In genomic region chr7:112714783-112715182, GRCm38 (mm10) we compare ENCODE assay signal across 18 mouse cellular contexts. TPM values are rescaled to one million over a fixed set of nuclear protein-coding genes. Genes with fewer than 3 reads are reported as not detected.
DNase-seq lines count a peak whose midpoint lies in the region; ATAC-seq lines count a peak whose summit lies in the region.
"Had no signal": no experiment of that assay in that cellular context is flagged by ENCODE, and none has a peak within 500 bp of the region (broad histone marks: within the 10 kb centered on the region; RNA-seq: fewer than 3 reads in every experiment).

No protein-coding gene starts in this region.

- no peak for DNase-seq in heart, adult 9 months (ENCODE audit: low spot score in 2 of 2)
- no peak for DNase-seq in liver, embryonic 11.5 days (ENCODE audit: low spot score)
- DNase-seq in kidney, postnatal 10 days = peak; percentile 66
- DNase-seq in natural killer cell, adult 2 months (ENCODE audit: low spot score in 2 of 2) = no peak
- no peak for DNase-seq in layer of hippocampus, adult 11-12 months (ENCODE audit: low spot score)
- DNase-seq: adrenal gland, postnatal 36 days; cerebellum, adult 18-20 months; cerebellum, postnatal 25 days; midbrain, embryonic 14.5 days; thymus, adult 2 months had no signal

- no peaks in the 10 kb centered on the region for H3K9me3 ChIP-seq in heart, embryonic 12.5 days (replicated peaks)
- H3K9me3 ChIP-seq in liver, embryonic 16.5 days (replicated peaks; ENCODE audit: control insufficient read depth, low read length) = no peaks in the 10 kb centered on the region
- no peaks in the 10 kb centered on the region for H3K9me3 ChIP-seq in liver, embryonic 11.5 days (ENCODE audit: control insufficient read depth, low read length)
- H3K9me3 ChIP-seq: limb, embryonic 12.5 days; stomach, embryonic 15.5 days had no signal

- no peak overlapping the region for H3K9ac ChIP-seq in heart, embryonic 12.5 days
- H3K9ac ChIP-seq in liver, embryonic 16.5 days (ENCODE audit: low read depth, low read length) = no peak overlapping the region
- no peak overlapping the region for H3K9ac ChIP-seq in liver, embryonic 11.5 days (ENCODE audit: low read depth, low read length)
- H3K9ac ChIP-seq: limb, embryonic 12.5 days; liver, embryonic 14.5 days; stomach, embryonic 15.5 days had no signal

- no peak overlapping the region for H3K4me2 ChIP-seq in heart, embryonic 12.5 days
- H3K4me2 ChIP-seq in liver, embryonic 16.5 days (ENCODE audit: low read depth, low read length) = no peak overlapping the region
- no peak overlapping the region for H3K4me2 ChIP-seq in liver, embryonic 11.5 days
- H3K4me2 ChIP-seq: limb, embryonic 12.5 days; stomach, embryonic 15.5 days had no signal

- H3K4me1 ChIP-seq in heart, embryonic 12.5 days (replicated peaks) = peaks cover 92% of the 10 kb centered on the region
- peaks cover 4% of the 10 kb centered on the region; the same call in 1 of the 2 replicates for H3K4me1 ChIP-seq in liver, embryonic 16.5 days (ENCODE audit: control insufficient read depth, low read depth, low read length)
- peaks cover 6% of the 10 kb centered on the region for H3K4me1 ChIP-seq in liver, embryonic 11.5 days (replicated peaks; ENCODE audit: control insufficient read depth, insufficient read depth, low read length)

- H3K27me3 ChIP-seq in heart, embryonic 12.5 days (replicated peaks) = no peaks in the 10 kb centered on the region
- H3K27me3 ChIP-seq in liver, embryonic 16.5 days (ENCODE audit: control insufficient read depth, insufficient read depth, low read depth, low read length) = no peaks in the 10 kb centered on the region
- H3K27me3 ChIP-seq in liver, embryonic 11.5 days (replicated peaks; ENCODE audit: control insufficient read depth, insufficient read depth, low read length) = no peaks in the 10 kb centered on the region
- H3K27me3 ChIP-seq: CH12.LX; limb, embryonic 12.5 days; stomach, embryonic 15.5 days had no signal

- H3K4me3 ChIP-seq in heart, embryonic 12.5 days = no peak overlapping the region
- no peak overlapping the region for H3K4me3 ChIP-seq in liver, embryonic 16.5 days (ENCODE audit: low read depth, low read length)
- no peak overlapping the region for H3K4me3 ChIP-seq in liver, embryonic 11.5 days (ENCODE audit: low read depth, low read length)
- H3K4me3 ChIP-seq: limb, embryonic 12.5 days; stomach, embryonic 15.5 days had no signal

- 40% methylated on average over 6 of the region's 6 CpGs for WGBS in heart, embryonic 12.5 days
- WGBS in liver, embryonic 16.5 days (ENCODE audit: insufficient replicate concordance) = 51% methylated on average over 6 of the region's 6 CpGs
- WGBS in liver, embryonic 11.5 days = 73% methylated on average over 6 of the region's 6 CpGs

- H3K27ac ChIP-seq in heart, embryonic 12.5 days (ENCODE audit: poor library complexity, severe bottlenecking) = peak overlapping the region; percentile 26
- no peak overlapping the region for H3K27ac ChIP-seq in liver, embryonic 16.5 days (ENCODE audit: low read length)
- H3K27ac ChIP-seq in liver, embryonic 11.5 days (ENCODE audit: low read depth, low read length) = no peak overlapping the region
- H3K27ac ChIP-seq: limb, embryonic 12.5 days; liver, embryonic 14.5 days; stomach, embryonic 15.5 days had no signal

- ATAC-seq in heart, embryonic 12.5 days (ENCODE audit: insufficient number of reproducible peaks, low FRiP score) = no peak
- ATAC-seq in liver, embryonic 16.5 days (ENCODE audit: low read depth) = 0 out of 2 replicates have a peak, but pooled peaks have one; percentile 13
- no peak for ATAC-seq in liver, embryonic 11.5 days (replicated peaks; ENCODE audit: low FRiP score)
- ATAC-seq: hindbrain, embryonic 16.5 days; lung, postnatal 0 days had no signal

- H3K36me3 ChIP-seq in heart, embryonic 12.5 days = no peaks in the 10 kb centered on the region
- no peaks in the 10 kb centered on the region for H3K36me3 ChIP-seq in liver, embryonic 16.5 days (ENCODE audit: control insufficient read depth, insufficient read depth)
- H3K36me3 ChIP-seq in liver, embryonic 11.5 days (ENCODE audit: control insufficient read depth, insufficient read depth, low read length) = no peaks in the 10 kb centered on the region
- H3K36me3 ChIP-seq: limb, embryonic 12.5 days; stomach, embryonic 15.5 days had no signal

RNA-seq across cellular contexts. Expression of gene Tead1, which starts 35.7 kb away (rescaled TPM):
- polyA plus RNA-seq in heart, embryonic 12.5 days (2016; fragmentation: Nextera tagmentation; extraction: Ambion mirVana) = 33.9 and 36.4 TPM in 2 replicates
- 1.5 and 1.7 TPM in 2 replicates for polyA plus RNA-seq in liver, embryonic 16.5 days (2015; fragmentation: Nextera tagmentation; extraction: Ambion mirVana)
- 6.7 and 7.4 TPM in 2 replicates for polyA plus RNA-seq in liver, embryonic 11.5 days (2014; fragmentation: Nextera tagmentation; extraction: Ambion mirVana)
